Mouse (Mus musculus) thymus, adult 2 months (tissue): ENCODE results near the gene Dnase1l3.

Experiments
- CTCF ChIP-seq: fragments of 200-500 bp; IDR thresholded peaks from 2 replicates; pipeline ENCODE4 v1.5.1; 2012; ENCODE audit warnings: mild to moderate bottlenecking, control low read depth, low read length, moderate library complexity, borderline replicate concordance; ENCODE audit not compliant: control insufficient read depth, poor library complexity, insufficient read depth; ENCODE audit errors: extremely low read depth
- POLR2A ChIP-seq: fragments of 200-500 bp; IDR thresholded peaks from 2 replicates; pipeline ENCODE4 v1.6.1; 2012; ENCODE audit warnings: mild to moderate bottlenecking, low read length, control low read depth, moderate library complexity; ENCODE audit not compliant: control insufficient read depth, poor library complexity, insufficient read depth; ENCODE audit errors: extremely low read depth

- TF ChIP-seq POLR2A (no peak), CTCF (no peak)
Observed at GRCm38 (mm10) chr14:7919921-7920320, 74.5 kb downstream of the Dnase1l3 start.
